Mouse (Mus musculus) hindbrain, embryonic 12.5 days (tissue): ENCODE measurements around the gene Klkb1. TPM values are rescaled to one million over a fixed set of nuclear protein-coding genes. Genes with fewer than 3 reads are reported as not detected.

Source experiments
- ATAC-seq: fragments of 200-750 bp; cut with Nextera tagmentation; 2 replicates; pipeline ENCODE4 v1.8.0; 2017; ENCODE audit warnings: moderate TSS enrichment; ENCODE audit not compliant: low FRiP score
- H3K27ac ChIP-seq: fragments of 300-500 bp; sonication (generic); 2 replicates; pipeline ENCODE4 v1.5.1; 2016; ENCODE audit warnings: mild to moderate bottlenecking
- H3K27me3 ChIP-seq: fragments of 300-500 bp; sonication (generic); 2 replicates; pipeline ENCODE4 v1.6.1; 2016; ENCODE audit warnings: mild to moderate bottlenecking
- H3K36me3 ChIP-seq: fragments of 300-500 bp; sonication (generic); 2 replicates; pipeline ENCODE4 v1.6.1; 2016; ENCODE audit warnings: mild to moderate bottlenecking
- H3K4me1 ChIP-seq: fragments of 300-500 bp; sonication (generic); 2 replicates; pipeline ENCODE4 v1.6.1; 2016
- H3K4me2 ChIP-seq: fragments of 300-500 bp; sonication (generic); replicated peaks from 2 replicates; pipeline ENCODE4 v1.6.1; 2016; ENCODE audit warnings: mild to moderate bottlenecking
- H3K4me3 ChIP-seq: fragments of 300-500 bp; sonication (generic); 2 replicates; pipeline ENCODE4 v1.5.1; 2016; ENCODE audit warnings: mild to moderate bottlenecking
- H3K9ac ChIP-seq: fragments of 300-500 bp; sonication (generic); 2 replicates; pipeline ENCODE4 v1.6.1; 2016; ENCODE audit warnings: mild to moderate bottlenecking, moderate library complexity
- H3K9me3 ChIP-seq: fragments of 300-500 bp; sonication (generic); replicated peaks from 2 replicates; pipeline ENCODE4 v1.6.1; 2016; ENCODE audit warnings: mild to moderate bottlenecking
- WGBS: fragments of 180-500 bp; shearing (Covaris S2); methylation state at CpG from one replicate; pipeline ENCODE4 v1.1.7; 2016; 5-methylcytosine and 5-hydroxymethylcytosine counted together
- polyA plus RNA-seq: library from polyadenylated mRNA; unstranded; fragments of >200 nt; fragmentation: Nextera tagmentation; extraction: Ambion mirVana; gene quantifications from 2 replicates; pipeline ENCODE4 v1.2.1, GENCODE M21; 2016

Klkb1 gene
- polyA plus RNA-seq, 1 experiment from 2014 or later, result not detected

DNA sequence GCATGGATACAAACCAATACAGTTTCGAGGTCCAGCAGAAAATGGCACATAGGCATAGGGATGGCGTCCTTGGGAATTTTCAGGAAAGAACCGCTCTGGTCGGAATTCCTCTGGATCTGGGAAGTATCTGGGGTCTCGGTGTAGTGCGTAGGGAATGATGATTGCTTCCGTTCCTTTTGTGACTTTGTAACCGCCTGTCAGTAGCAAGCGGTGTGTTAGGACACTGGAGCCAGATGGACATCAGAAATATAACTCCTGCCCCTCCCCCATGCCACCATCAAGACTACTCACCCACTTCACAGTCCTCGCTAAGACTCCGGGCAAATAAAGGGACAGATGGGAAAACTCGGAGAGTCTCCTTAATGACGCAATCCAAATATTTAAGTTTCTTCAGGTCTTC, 13.7 kb upstream of the Klkb1 start, which contains the start of gene Gm45753:
Gene Gm45753, minus strand, starts transcription at position 101 of the 400 bp plus-strand sequence.
- ATAC-seq, result no peak
- Histone ChIP-seq H3K4me3 (no peak within 1 kb of the TSS), H3K27ac (no peak within 1 kb of the TSS), H3K27me3 (no peaks in the 10 kb centered on the region), H3K36me3 (no peaks in the 10 kb centered on the region), H3K4me1 (no peaks in the 10 kb centered on the region), H3K9me3 (no peaks in the 10 kb centered on the region), H3K4me2 (no peak within 1 kb of the TSS), H3K9ac (no peak within 1 kb of the TSS)
- WGBS, result 94% methylated on average over 13 of the region's 13 CpGs

DNA sequence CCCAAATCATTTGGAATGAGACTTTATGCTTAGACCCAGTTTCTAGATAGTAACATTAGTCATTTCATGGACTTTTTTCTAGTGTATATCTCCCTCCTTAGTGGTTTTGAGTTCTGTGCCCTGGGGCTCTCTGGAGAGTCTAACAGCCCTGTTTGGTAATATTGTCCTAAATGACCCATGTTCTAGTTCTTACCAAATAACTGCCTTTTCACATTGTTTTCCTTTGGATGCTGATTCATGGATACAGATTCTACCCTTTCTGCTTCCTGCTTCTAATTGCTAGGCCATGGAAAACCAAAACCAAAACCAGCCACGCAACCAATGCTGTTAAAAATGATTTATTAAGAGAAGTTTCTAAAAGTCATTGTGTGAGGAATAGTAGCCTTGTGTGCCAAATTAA, 10.8 kb upstream of the Klkb1 start:
- Histone ChIP-seq H3K27me3 (no peaks in the 10 kb centered on the region), H3K4me2 (no peak overlapping the region), H3K9ac (no peak overlapping the region), H3K27ac (no peak overlapping the region), H3K4me3 (no peak overlapping the region), H3K36me3 (no peaks in the 10 kb centered on the region), H3K9me3 (no peaks in the 10 kb centered on the region), H3K4me1 (no peaks in the 10 kb centered on the region)
- WGBS, result 79% methylated on average over 1 of the region's 1 CpGs
- ATAC-seq, result no peak

DNA sequence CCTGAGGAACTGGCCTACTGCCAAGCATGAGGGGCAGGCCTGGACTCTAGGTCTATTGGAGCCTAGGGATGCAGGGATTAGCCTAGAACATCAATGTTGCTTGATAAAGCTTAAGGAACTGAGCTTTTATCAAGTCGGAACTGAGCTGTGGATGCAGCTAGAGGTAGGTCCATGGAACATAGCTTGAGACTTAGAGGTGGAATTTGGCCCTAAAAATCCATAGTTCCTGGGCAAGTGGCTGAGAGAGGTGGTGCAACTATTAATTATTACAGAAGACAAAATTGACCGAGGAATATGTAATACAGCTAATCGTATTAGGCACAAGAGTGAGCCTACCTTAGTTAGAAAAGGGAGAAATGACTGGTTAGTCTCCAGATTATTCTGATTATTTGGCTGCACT, 9.7 kb upstream of the Klkb1 start:
- no peaks in the 10 kb centered on the region for H3K36me3 ChIP-seq
- H3K4me3 ChIP-seq, result no peak overlapping the region
- H3K9me3 ChIP-seq, result no peaks in the 10 kb centered on the region
- ATAC-seq, result no peak
- 94% methylated on average over 3 of the region's 3 CpGs for WGBS
- H3K9ac ChIP-seq, result no peak overlapping the region
- H3K4me1 ChIP-seq, result no peaks in the 10 kb centered on the region
- H3K27ac ChIP-seq, result no peak overlapping the region
- H3K27me3 ChIP-seq, result no peaks in the 10 kb centered on the region
- no peak overlapping the region for H3K4me2 ChIP-seq

- Histone ChIP-seq H3K4me3 (no peak overlapping the region), H3K4me1 (no peaks in the 10 kb centered on the region), H3K9me3 (no peaks in the 10 kb centered on the region), H3K9ac (no peak overlapping the region), H3K27ac (no peak overlapping the region), H3K27me3 (no peaks in the 10 kb centered on the region), H3K4me2 (no peak overlapping the region), H3K36me3 (no peaks in the 10 kb centered on the region)
- 85% methylated on average over 8 of the region's 8 CpGs for WGBS
- no peak for ATAC-seq
These were observed 7.7 kb upstream of the Klkb1 start for GRCm38 (mm10) chr8:45302390-45302789.

DNA sequence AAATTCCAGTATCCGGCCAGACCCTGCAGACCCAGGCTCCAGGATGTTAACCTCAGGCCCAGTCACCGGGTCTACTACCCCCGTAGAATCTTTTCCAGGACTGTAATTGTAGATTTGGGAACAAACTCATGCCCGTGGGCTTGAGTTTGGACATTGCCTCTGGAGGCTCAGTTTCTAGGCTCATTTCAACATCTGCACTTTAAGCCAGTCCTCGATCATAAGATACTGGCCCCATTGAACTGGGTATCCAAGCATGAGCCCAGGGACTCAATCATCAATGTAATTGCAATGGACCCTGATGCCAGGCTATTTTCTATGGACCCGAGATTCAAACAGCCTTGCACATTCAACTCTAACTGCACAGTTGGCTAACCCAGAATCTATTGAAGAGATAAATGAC, 617 bp upstream of the Klkb1 start:
- WGBS, result 91% methylated on average over 6 of the region's 6 CpGs
- H3K36me3 ChIP-seq, result no peaks in the 10 kb centered on the region
- H3K9ac ChIP-seq, result no peak overlapping the region
- no peaks in the 10 kb centered on the region for H3K27me3 ChIP-seq
- no peak overlapping the region for H3K27ac ChIP-seq
- no peak overlapping the region for H3K4me3 ChIP-seq
- no peak for ATAC-seq
- no peaks in the 10 kb centered on the region for H3K4me1 ChIP-seq
- H3K4me2 ChIP-seq, result no peak overlapping the region
- H3K9me3 ChIP-seq, result no peaks in the 10 kb centered on the region

DNA sequence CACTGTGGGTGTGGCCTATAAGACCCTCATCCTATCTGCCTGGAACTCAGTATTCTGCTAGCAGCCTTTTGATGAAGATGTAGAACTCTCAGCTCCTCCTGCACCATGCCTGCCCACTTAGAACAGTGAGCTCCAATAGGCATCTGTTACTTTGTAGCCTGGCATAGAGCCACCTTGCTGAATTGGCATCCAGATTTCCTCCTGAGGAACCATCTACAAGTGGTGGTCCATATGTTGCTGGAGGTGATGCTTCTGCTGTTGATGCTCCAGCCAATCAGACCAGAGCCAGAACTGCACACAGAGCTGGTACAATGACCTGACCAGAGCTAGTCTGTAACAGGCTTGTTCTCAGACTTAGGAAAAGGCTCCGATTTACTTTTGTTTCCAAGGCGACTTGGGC, 2.9 kb downstream of the Klkb1 start:
- no peak overlapping the region for H3K9ac ChIP-seq
- no peaks in the 10 kb centered on the region for H3K9me3 ChIP-seq
- H3K4me1 ChIP-seq, result no peaks in the 10 kb centered on the region
- ATAC-seq, result no peak
- WGBS, result 78% methylated on average over 2 of the region's 2 CpGs
- no peak overlapping the region for H3K4me2 ChIP-seq
- H3K27ac ChIP-seq, result no peak overlapping the region
- no peak overlapping the region for H3K4me3 ChIP-seq
- no peaks in the 10 kb centered on the region for H3K27me3 ChIP-seq
- H3K36me3 ChIP-seq, result no peaks in the 10 kb centered on the region

- Histone ChIP-seq H3K27me3 (no peaks in the 10 kb centered on the region; the same call in 1 of the 2 replicates), H3K4me2 (no peak overlapping the region), H3K27ac (no peak overlapping the region), H3K9ac (no peak overlapping the region), H3K4me3 (no peak overlapping the region), H3K9me3 (no peaks in the 10 kb centered on the region), H3K4me1 (no peaks in the 10 kb centered on the region), H3K36me3 (no peaks in the 10 kb centered on the region)
- no peak for ATAC-seq
- 85% methylated on average over 8 of the region's 8 CpGs for WGBS
These were observed 13.0 kb downstream of the Klkb1 start for GRCm38 (mm10) chr8:45281630-45282029.

DNA sequence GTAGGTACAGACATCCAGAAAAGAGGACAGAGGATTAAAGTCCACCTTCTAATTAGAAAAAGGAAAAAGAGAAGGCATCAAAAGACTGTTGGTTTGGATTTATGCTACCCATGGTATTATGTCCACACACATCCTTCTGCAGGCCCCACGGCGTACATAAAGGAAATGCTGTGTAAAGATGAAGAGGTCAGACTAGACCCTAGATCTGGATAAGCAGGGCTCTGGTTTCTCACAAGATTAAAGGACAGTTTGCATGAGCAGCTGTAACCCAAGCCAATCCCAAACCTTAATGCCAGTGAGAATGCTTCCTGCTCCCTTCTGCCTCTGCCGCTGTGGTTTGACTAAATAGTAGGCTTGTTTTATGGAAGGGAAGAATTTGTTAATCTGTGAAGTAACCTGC, 17.2 kb downstream of the Klkb1 start:
- Histone ChIP-seq H3K36me3 (no peaks in the 10 kb centered on the region), H3K27me3 (no peaks in the 10 kb centered on the region; the same call in 1 of the 2 replicates), H3K27ac (no peak overlapping the region), H3K9ac (no peak overlapping the region), H3K4me1 (no peaks in the 10 kb centered on the region), H3K9me3 (no peaks in the 10 kb centered on the region), H3K4me2 (no peak overlapping the region), H3K4me3 (no peak overlapping the region)
- ATAC-seq, result no peak
- 79% methylated on average over 3 of the region's 3 CpGs for WGBS

- no peaks in the 10 kb centered on the region for H3K4me1 ChIP-seq
- H3K9ac ChIP-seq, result no peak overlapping the region
- H3K27me3 ChIP-seq, result no peaks in the 10 kb centered on the region
- H3K36me3 ChIP-seq, result no peaks in the 10 kb centered on the region
- H3K27ac ChIP-seq, result no peak overlapping the region
- H3K4me2 ChIP-seq, result no peak overlapping the region
- WGBS, result 85% methylated on average over 4 of the region's 4 CpGs
- no peak overlapping the region for H3K4me3 ChIP-seq
- no peaks in the 10 kb centered on the region for H3K9me3 ChIP-seq
- ATAC-seq, result no peak
These were observed 20.3 kb downstream of the Klkb1 start for GRCm38 (mm10) chr8:45274317-45274716.

DNA sequence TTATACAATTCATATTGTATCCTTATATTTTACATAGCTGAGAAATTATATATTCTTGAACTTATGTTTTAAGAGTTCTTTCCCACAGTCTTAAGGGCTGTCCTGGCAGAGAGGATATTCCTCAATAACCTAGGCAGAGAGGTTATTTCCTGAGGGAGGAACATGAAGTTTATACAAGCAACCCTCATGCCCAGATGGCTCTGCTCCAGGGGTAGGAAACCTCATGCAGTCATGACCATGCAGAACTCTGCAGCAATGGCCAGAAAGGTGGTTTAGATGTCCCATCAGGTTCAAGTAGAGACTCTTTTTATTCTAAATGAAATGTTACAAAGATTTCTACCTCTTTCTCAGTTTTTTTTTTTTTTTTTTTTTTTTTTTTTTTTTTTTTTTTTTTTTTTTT, 25.6 kb downstream of the Klkb1 start:
- Histone ChIP-seq H3K36me3 (no peaks in the 10 kb centered on the region), H3K4me1 (no peaks in the 10 kb centered on the region), H3K27ac (no peak overlapping the region), H3K4me2 (no peak overlapping the region), H3K9ac (no peak overlapping the region), H3K27me3 (no peaks in the 10 kb centered on the region), H3K4me3 (no peak overlapping the region), H3K9me3 (0 out of 2 replicates have a peak, but pooled peaks cover 8% of the 10 kb centered on the region)
- ATAC-seq, result no peak

GRCm38 (mm10) chr8:45268485-45268884, 26.2 kb downstream of the Klkb1 start:
- H3K9ac ChIP-seq, result no peak overlapping the region
- H3K4me1 ChIP-seq, result no peaks in the 10 kb centered on the region
- H3K4me3 ChIP-seq, result no peak overlapping the region
- 0 out of 2 replicates have a peak, but pooled peaks cover 8% of the 10 kb centered on the region for H3K9me3 ChIP-seq
- H3K27me3 ChIP-seq, result no peaks in the 10 kb centered on the region
- H3K27ac ChIP-seq, result no peak overlapping the region
- no peaks in the 10 kb centered on the region for H3K36me3 ChIP-seq
- ATAC-seq, result no peak
- no peak overlapping the region for H3K4me2 ChIP-seq

DNA sequence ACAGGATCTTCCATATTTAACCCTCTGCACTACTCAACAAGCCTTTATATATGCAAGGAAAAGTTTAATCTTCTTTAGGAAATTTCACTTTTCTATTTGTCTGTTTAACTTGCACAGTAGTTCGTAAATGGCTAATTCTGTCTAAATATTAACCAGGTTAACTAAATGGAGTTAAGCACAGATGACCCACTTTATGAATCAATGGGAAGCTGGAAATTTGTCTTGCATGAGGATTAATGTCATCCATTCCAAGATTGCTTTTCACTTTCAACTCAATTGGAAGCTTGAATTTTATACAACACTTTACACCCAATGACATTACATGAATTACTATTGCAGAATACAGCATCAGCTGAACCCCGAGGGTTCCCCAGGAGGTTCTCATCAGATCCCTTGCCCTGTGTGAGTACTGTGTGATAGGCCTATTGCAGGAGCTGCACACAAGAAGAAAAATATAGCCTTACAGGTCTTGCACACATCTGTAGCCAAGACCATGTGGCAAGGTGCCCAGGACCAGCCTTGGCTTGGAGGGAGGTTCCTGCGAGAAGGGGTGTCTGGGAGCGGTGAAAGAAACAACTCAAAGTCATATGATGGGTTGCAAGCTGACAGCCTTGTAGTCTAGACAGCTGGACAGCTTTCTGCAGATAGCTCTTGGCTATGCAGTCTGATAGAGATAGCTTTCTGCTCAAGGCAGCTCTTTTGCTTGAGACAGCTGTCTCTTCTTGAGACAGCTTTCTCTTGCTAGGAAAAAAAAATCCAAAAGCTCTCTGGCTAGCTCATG, 26.9 kb downstream of the Klkb1 start:
- no peak overlapping the region for H3K4me2 ChIP-seq
- H3K9me3 ChIP-seq, result 0 out of 2 replicates have a peak, but pooled peaks cover 8% of the 10 kb centered on the region
- H3K36me3 ChIP-seq, result no peaks in the 10 kb centered on the region
- no peak for ATAC-seq
- H3K4me1 ChIP-seq, result no peaks in the 10 kb centered on the region
- no peak overlapping the region for H3K27ac ChIP-seq
- H3K9ac ChIP-seq, result no peak overlapping the region
- no peaks in the 10 kb centered on the region for H3K27me3 ChIP-seq
- no peak overlapping the region for H3K4me3 ChIP-seq
- 86% methylated on average over 4 of the region's 4 CpGs for WGBS

DNA sequence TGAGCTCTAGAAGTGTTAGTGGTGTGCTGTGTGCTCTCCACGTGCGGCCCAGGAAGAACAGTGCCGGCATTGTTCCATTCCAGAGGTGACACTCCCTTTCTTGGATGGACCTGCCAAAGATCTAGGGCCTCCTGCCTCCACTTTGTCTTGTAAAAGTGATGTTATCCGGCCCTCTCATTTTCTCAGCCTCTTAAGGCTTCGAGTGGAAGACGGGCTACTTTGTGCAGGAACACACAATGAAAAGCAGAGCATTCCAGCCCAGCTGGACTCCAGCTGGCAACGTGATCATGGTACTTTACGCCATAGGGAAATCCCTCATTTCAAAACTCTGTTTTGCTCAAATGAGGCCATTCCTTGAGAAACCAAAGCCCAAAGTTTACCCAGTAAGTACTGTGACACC, 27.7 kb downstream of the Klkb1 start:
- H3K4me1 ChIP-seq, result no peaks in the 10 kb centered on the region
- H3K9me3 ChIP-seq, result 0 out of 2 replicates have a peak, but pooled peaks cover 8% of the 10 kb centered on the region
- no peaks in the 10 kb centered on the region for H3K27me3 ChIP-seq
- H3K4me3 ChIP-seq, result no peak overlapping the region
- no peak overlapping the region for H3K4me2 ChIP-seq
- H3K9ac ChIP-seq, result no peak overlapping the region
- ATAC-seq, result no peak
- no peak overlapping the region for H3K27ac ChIP-seq
- no peaks in the 10 kb centered on the region for H3K36me3 ChIP-seq
- WGBS, result 48% methylated on average over 8 of the region's 8 CpGs
